Mouse (Mus musculus) embryonic facial prominence, embryonic 12.5 days (tissue): ENCODE data around the gene Cenpx. TPM values are rescaled to one million over a fixed set of nuclear protein-coding genes. Genes with fewer than 3 reads are reported as not detected.

Experiments
- ATAC-seq: fragments of 200-750 bp; cut with Nextera tagmentation; 2 replicates; pipeline ENCODE4 v1.8.0; 2017; ENCODE audit not compliant: insufficient number of reproducible peaks, insufficient read depth, low FRiP score, low TSS enrichment
- H3K27ac ChIP-seq: fragments of 300-500 bp; sonication (generic); 2 replicates; pipeline ENCODE4 v1.5.1; 2016; ENCODE audit warnings: mild to moderate bottlenecking
- H3K27me3 ChIP-seq: fragments of 300-500 bp; sonication (generic); 2 replicates; pipeline ENCODE4 v1.6.1; 2016; ENCODE audit warnings: mild to moderate bottlenecking, moderate library complexity
- H3K36me3 ChIP-seq: fragments of 300-500 bp; sonication (generic); 2 replicates; pipeline ENCODE4 v1.6.1; 2016; ENCODE audit warnings: mild to moderate bottlenecking
- H3K4me1 ChIP-seq: fragments of 300-500 bp; sonication (generic); 2 replicates; pipeline ENCODE4 v1.6.1; 2016
- H3K4me2 ChIP-seq: fragments of 300-500 bp; sonication (generic); replicated peaks from 2 replicates; pipeline ENCODE4 v1.6.1; 2016; ENCODE audit warnings: mild to moderate bottlenecking, moderate library complexity
- H3K4me3 ChIP-seq: fragments of 300-500 bp; sonication (generic); 2 replicates; pipeline ENCODE4 v1.5.1; 2016; ENCODE audit warnings: mild to moderate bottlenecking
- H3K9ac ChIP-seq: fragments of 300-500 bp; sonication (generic); 2 replicates; pipeline ENCODE4 v1.6.1; 2016; ENCODE audit warnings: mild to moderate bottlenecking, moderate library complexity
- H3K9me3 ChIP-seq: fragments of 300-500 bp; sonication (generic); 2 replicates; pipeline ENCODE4 v1.6.1; 2016; ENCODE audit warnings: mild to moderate bottlenecking, moderate library complexity
- WGBS: fragments of 180-500 bp; shearing (Covaris S2); methylation state at CpG from one replicate; pipeline ENCODE4 v1.1.7; 2016; 5-methylcytosine and 5-hydroxymethylcytosine counted together
- polyA plus RNA-seq: library from polyadenylated mRNA; unstranded; fragments of >200 nt; fragmentation: Nextera tagmentation; extraction: Ambion mirVana; gene quantifications from 2 replicates; pipeline ENCODE4 v1.2.1, GENCODE M21; 2016

Cenpx gene
- polyA plus RNA-seq, 1 experiment from 2014 or later = 131 TPM

DNA sequence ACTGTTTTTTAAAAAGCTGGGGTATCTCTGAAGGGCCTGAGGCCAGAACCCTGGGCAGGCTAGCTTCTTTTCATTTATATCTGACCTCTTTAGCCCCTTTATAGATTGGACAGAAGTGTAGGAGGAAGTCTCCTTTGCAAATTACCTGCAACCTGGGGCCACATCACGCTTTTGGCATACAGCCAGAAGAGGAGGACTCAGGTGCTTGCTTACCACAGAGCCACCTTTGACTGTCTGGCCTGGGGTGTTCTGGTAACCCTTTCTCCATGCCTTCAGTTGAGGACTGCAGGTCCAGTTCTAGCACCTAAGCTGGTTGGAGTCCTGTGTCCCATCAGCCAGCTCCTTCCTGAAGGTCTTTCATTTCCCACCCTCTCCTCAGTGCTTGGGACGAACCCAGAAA is 4.0 kb downstream of the Cenpx start:
- Histone ChIP-seq H3K4me3 (no peak overlapping the region), H3K27ac (no peak overlapping the region), H3K27me3 (no peaks in the 10 kb centered on the region), H3K9ac (no peak overlapping the region), H3K9me3 (no peaks in the 10 kb centered on the region), H3K36me3 (peaks cover 26% of the 10 kb centered on the region; the same call in 1 of the 2 replicates), H3K4me1 (peaks cover 51% of the 10 kb centered on the region), H3K4me2 (no peak overlapping the region)
- no peak for ATAC-seq
- WGBS = 75% methylated on average over 2 of the region's 2 CpGs

DNA sequence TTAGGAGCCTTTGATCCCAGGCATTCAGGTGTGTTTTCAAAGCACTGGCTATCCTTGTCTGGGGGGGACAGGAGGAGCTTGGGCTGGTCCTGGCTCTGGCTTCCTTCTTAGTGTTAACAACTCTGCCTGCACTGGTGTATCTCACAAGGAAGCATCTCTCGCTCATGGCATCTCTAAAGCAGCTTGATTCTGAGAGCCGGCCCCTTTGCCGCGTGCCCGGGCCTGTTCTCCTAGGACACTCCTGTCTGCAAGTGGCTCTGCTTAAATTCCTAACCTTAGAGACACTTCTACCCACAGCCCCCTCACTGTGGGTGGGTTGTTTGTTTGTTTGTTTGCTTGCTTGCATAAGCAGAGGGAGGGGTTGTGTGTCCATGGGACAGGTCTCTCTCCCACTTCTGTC is 5.6 kb downstream of the Cenpx start:
- H3K36me3 ChIP-seq = peaks cover 26% of the 10 kb centered on the region; the same call in 1 of the 2 replicates
- peak overlapping the region; percentile 87 for H3K27ac ChIP-seq
- no peak overlapping the region for H3K9ac ChIP-seq
- peaks cover 59% of the 10 kb centered on the region for H3K4me1 ChIP-seq
- 34% methylated on average over 5 of the region's 5 CpGs for WGBS
- H3K4me3 ChIP-seq = no peak overlapping the region
- no peak for ATAC-seq
- no peaks in the 10 kb centered on the region for H3K27me3 ChIP-seq
- H3K4me2 ChIP-seq = no peak overlapping the region
- H3K9me3 ChIP-seq = no peaks in the 10 kb centered on the region

DNA sequence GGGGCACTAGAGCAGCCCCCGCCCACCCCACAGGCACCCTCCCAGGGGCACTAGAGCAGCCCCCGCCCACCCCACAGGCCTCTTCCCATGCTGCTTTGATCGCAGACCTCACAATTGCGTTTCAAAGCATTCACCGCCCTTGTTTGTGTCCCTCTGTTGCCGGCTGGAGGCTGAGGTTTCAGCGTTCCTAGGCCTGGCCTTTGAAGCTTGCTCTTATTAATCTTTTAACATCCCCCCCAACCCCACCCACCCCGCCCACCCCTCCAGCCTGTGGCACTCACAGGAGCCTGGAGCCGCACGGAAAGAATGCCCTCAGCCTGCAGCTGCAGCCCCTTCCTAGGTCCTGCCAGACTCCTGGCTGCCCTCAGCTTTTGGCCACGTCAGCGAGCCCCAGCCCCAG is 6.3 kb downstream of the Cenpx start:
- peaks cover 52% of the 10 kb centered on the region for H3K4me1 ChIP-seq
- no peak overlapping the region for H3K4me3 ChIP-seq
- 5% methylated on average over 9 of the region's 12 CpGs for WGBS
- no peak overlapping the region; the same call in 1 of the 2 replicates for H3K9ac ChIP-seq
- no peaks in the 10 kb centered on the region for H3K9me3 ChIP-seq
- H3K4me2 ChIP-seq = peak overlapping the region; percentile 23
- no peaks in the 10 kb centered on the region for H3K27me3 ChIP-seq
- ATAC-seq = no peak
- H3K36me3 ChIP-seq = peaks cover 29% of the 10 kb centered on the region
- H3K27ac ChIP-seq = peak overlapping the region; percentile 87

DNA sequence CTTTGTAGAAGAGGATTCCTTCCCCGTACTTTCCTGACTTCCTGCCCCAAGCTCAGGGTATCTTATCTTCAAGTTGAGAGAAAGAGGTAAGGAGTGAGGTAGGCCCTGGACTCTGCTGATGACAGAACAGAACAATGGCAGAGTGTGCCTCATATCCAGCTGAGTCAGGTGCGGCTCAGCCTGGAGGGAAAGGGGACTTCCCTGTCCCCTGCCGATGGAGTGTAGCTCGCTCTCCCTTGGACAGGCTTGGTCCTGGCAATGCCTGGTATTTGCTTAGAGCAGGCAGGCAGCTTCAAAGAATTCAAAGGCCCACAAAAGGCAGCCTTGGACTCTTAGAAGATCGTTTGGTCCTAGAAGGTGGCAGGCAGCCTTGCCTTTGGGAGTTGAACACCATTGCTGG is 7.4 kb downstream of the Cenpx start:
- Histone ChIP-seq H3K9ac (no peak overlapping the region), H3K4me1 (peaks cover 48% of the 10 kb centered on the region), H3K9me3 (no peaks in the 10 kb centered on the region)

DNA sequence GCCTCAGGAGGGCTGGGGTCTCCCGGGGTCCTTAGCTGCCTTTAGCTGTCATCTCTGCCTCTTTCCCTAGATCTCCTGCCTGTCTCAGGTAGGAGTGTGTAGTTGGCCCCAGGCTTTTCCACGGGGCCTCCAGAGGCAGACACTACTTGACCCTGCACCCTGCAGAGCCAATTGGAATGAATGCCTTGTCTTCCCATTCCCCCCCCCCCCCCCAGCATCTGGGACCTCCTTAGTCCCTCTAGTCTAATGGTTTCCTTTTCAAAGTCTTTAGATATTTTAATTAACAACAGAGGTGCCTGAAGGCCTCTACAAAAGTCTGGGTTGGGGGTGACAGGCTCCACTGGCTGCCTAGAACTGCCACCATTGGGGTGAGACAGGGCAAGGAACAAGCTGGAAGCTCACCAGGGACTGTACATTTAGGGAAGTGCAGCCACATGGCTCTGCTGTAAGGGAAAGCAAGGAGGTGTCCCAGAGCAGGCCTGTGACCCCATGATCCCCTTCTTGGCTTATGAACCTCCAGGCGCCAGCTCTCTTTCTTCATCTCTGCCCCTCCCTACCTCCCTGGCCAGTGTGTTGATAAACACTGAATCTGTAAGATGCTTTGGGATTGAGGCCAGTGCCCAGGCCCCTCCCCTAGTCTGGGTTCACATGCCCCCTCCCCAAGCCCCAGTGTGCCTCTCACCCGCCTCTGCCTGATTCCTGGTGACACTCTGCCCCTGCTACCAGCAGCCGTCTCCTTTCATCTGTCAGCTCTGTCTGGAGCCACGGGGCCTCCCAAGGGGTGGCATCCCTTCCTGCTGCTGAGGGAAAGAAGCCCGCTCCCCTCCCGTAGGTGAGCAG is 8.8 kb downstream of the Cenpx start:
- peaks cover 29% of the 10 kb centered on the region for H3K36me3 ChIP-seq
- peak; percentile 48; the same call in 1 of the 2 replicates for ATAC-seq
- H3K9me3 ChIP-seq = no peaks in the 10 kb centered on the region
- 0 out of 2 replicates have a peak overlapping the region, but pooled peaks have one; percentile 0 for H3K4me2 ChIP-seq
- H3K27ac ChIP-seq = peak overlapping the region; percentile 70
- H3K9ac ChIP-seq = peak overlapping the region; percentile 31; the same call in 1 of the 2 replicates
- peaks cover 48% of the 10 kb centered on the region for H3K4me1 ChIP-seq
- no peaks in the 10 kb centered on the region for H3K27me3 ChIP-seq
- WGBS = 15% methylated on average over 8 of the region's 8 CpGs
- H3K4me3 ChIP-seq = no peak overlapping the region

More for the DNA sequence above, 7.4 kb downstream of the Cenpx start:
- Histone ChIP-seq H3K27me3 (no peaks in the 10 kb centered on the region), H3K4me2 (no peak overlapping the region), H3K27ac (peak overlapping the region; percentile 25; the same call in 1 of the 2 replicates), H3K36me3 (peaks cover 38% of the 10 kb centered on the region), H3K4me3 (no peak overlapping the region)
- no peak for ATAC-seq
- 69% methylated on average over 5 of the region's 5 CpGs for WGBS

DNA sequence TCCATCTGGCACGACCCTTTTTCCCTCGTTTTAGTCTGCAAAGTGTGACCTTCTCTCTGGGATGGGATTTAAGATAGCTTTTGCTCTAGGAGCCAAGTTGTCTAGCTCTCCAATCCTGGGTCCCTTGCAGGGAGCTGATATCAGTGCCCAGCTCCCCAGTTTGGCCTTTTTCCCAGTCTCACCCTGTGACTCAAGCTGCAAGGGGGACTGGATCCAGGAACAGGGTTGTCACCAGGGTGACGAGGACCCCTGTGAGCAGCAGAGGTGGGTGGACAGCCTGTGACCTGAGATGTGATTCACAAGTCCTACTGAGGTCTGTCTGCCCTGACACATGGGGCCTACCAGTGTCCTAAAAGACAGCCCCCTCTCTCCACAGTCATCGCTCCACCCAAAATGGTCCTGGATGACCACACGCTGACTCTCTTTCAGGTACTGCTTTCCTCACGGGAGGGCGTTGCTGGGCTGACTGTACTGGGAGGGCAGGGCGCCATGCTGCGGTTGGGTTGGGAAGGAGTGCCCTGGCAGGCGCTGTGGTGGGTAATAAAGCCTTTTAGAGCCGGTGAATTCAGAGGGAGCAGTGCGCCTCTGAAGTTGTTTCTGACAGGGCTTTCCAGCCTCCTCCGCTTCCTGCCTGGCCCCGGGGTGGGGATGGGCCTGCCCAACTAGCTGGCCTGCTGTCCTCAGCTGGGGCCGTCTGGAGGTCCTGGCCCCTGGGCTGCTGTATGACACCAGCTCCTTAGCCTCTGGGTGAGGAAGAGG is 9.7 kb downstream of the Cenpx start:
- H3K9me3 ChIP-seq = no peaks in the 10 kb centered on the region
- H3K27me3 ChIP-seq = no peaks in the 10 kb centered on the region
- H3K27ac ChIP-seq = peak overlapping the region; percentile 70
- 25% methylated on average over 15 of the region's 15 CpGs for WGBS
- no peak overlapping the region for H3K4me3 ChIP-seq
- H3K9ac ChIP-seq = peak overlapping the region; percentile 31; the same call in 1 of the 2 replicates
- H3K4me2 ChIP-seq = 0 out of 2 replicates have a peak overlapping the region, but pooled peaks have one; percentile 0
- H3K4me1 ChIP-seq = peaks cover 48% of the 10 kb centered on the region
- peaks cover 29% of the 10 kb centered on the region for H3K36me3 ChIP-seq
- no peak for ATAC-seq

DNA sequence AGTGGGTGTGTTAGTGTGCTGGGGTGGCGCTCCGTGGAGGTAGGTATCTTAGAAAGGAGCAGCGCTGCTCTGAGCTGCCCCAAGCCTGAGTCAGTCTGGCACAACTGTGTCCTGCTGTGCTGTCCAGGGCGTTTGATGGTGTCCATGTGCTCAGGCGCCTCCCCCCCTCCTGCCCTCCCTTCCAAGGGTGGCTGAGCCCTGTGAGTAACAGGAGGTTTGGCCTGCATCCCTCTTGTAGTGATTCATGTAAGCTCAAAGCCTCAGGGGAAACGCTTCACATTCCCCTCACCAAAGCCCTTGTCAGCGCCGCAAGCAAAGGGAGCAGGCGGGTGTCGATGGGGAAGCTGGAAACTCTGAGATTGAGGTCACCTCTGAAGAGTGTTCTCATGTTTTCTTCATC is 15.8 kb downstream of the Cenpx start:
- peaks cover 53% of the 10 kb centered on the region for H3K36me3 ChIP-seq

DNA sequence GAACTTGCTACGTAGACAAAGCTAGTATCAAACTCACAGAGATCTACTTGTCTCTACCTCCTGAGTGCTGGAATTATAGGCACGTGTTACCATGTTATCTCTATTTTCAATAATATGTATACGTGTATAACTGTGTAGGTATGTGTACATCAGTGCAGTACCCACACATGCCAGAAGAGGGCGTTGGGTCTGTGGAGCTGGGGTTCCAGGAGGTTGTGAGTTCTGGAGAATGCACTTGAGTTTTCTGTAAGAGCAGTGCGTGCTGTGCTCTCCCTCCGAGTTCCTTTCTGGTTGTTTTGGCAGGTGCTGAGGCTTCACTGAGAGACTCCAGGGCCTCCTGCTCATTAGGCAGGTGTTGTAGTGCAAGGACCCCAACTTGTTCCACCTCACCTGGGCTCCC is 17.0 kb downstream of the Cenpx start:
- Histone ChIP-seq H3K36me3 (peaks cover 46% of the 10 kb centered on the region), H3K4me1 (peaks cover 17% of the 10 kb centered on the region), H3K27ac (no peak overlapping the region)

More for the DNA sequence above, 15.8 kb downstream of the Cenpx start:
- 63% methylated on average over 10 of the region's 10 CpGs for WGBS
- no peak overlapping the region for H3K4me3 ChIP-seq
- no peaks in the 10 kb centered on the region for H3K27me3 ChIP-seq
- peaks cover 17% of the 10 kb centered on the region for H3K4me1 ChIP-seq
- no peak overlapping the region; the same call in 1 of the 2 replicates for H3K27ac ChIP-seq
- no peak overlapping the region for H3K4me2 ChIP-seq
- no peak for ATAC-seq
- peak overlapping the region; percentile 4; the same call in 1 of the 2 replicates for H3K9ac ChIP-seq
- no peaks in the 10 kb centered on the region for H3K9me3 ChIP-seq

DNA sequence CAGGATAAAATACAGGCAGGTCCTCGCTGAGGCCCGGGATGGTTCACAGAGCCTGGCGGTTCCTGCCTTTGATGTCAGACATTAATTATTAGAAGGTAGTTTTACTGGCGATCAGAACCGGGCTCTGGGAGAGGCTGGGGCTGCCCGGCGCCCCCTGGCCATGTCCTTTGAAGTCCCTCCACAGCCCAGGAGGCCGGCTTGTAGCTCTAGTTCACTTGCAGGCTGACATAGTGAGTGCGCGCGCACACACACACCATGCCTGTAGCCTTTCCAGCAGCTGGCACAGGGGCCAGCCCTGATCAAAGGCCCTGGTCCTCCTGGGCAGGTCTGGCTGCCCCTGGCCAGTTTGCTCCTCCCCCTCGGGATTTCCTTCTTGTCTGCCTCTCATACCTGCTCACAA is 17.9 kb downstream of the Cenpx start:
- H3K4me2 ChIP-seq = no peak overlapping the region
- WGBS = 35% methylated on average over 12 of the region's 12 CpGs
- peak overlapping the region; percentile 68 for H3K27ac ChIP-seq
- peaks cover 42% of the 10 kb centered on the region for H3K36me3 ChIP-seq
- no peaks in the 10 kb centered on the region for H3K9me3 ChIP-seq
- H3K4me1 ChIP-seq = peaks cover 17% of the 10 kb centered on the region
- no peak overlapping the region for H3K4me3 ChIP-seq
- no peak overlapping the region; the same call in 1 of the 2 replicates for H3K9ac ChIP-seq
- ATAC-seq = no peak
- H3K27me3 ChIP-seq = no peaks in the 10 kb centered on the region

More for the DNA sequence above, 17.0 kb downstream of the Cenpx start:
- Histone ChIP-seq H3K4me3 (no peak overlapping the region), H3K9ac (no peak overlapping the region), H3K9me3 (no peaks in the 10 kb centered on the region), H3K27me3 (no peaks in the 10 kb centered on the region), H3K4me2 (no peak overlapping the region)
- 95% methylated on average over 6 of the region's 6 CpGs for WGBS
- no peak for ATAC-seq

DNA sequence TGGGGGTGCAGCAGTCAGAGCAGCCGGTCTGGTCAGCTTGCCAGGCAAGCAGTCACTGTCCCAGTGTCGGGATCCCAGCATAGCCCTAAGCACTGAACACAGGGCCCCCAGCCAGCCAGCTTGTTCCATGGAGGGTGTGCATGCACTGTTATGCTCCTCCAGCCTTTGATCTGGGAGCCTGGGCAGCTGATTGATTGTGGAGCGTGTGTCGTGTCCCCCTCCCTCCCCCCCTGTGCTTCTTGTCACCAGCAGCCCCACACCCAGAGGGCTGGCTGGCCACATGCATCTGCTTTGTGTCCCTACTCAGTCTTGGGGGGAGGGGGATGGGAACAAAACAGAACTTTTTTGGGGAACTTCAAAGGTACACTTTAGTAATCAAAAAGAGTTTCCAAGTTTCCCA is 18.4 kb downstream of the Cenpx start:
- no peak overlapping the region for H3K4me2 ChIP-seq
- no peak overlapping the region for H3K9ac ChIP-seq
- 18% methylated on average over 4 of the region's 4 CpGs for WGBS

DNA sequence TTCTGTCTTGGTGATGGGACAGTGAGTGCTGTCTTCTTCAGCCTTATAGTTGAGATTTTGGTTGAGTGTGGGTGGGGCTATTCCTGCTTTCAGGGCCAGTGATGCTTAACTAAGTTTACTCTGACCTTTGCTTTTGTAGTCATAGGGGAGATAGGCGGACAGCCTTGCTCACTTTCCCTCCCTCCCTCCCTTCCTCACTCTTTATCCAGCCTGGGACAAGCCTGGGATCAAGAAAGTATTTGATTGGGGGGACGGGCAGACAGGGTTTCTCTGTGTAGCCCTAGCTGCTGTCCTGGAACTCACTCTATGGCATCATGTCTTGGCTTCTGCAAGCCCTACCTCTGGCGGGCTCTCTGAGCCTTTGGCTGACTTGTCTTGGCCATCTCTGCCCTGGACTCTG is 20.1 kb downstream of the Cenpx start:
- Histone ChIP-seq H3K27ac (no peak overlapping the region), H3K36me3 (peaks cover 51% of the 10 kb centered on the region), H3K4me3 (no peak overlapping the region), H3K27me3 (no peaks in the 10 kb centered on the region), H3K9ac (no peak overlapping the region), H3K9me3 (no peaks in the 10 kb centered on the region), H3K4me1 (peaks cover 17% of the 10 kb centered on the region), H3K4me2 (no peak overlapping the region)
- no peak for ATAC-seq
- 71% methylated on average over 3 of the region's 3 CpGs for WGBS

More for the DNA sequence above, 18.4 kb downstream of the Cenpx start:
- Histone ChIP-seq H3K4me1 (peaks cover 17% of the 10 kb centered on the region), H3K9me3 (no peaks in the 10 kb centered on the region), H3K4me3 (no peak overlapping the region), H3K36me3 (peaks cover 46% of the 10 kb centered on the region), H3K27ac (peak overlapping the region; percentile 68; the same call in 1 of the 2 replicates), H3K27me3 (no peaks in the 10 kb centered on the region)
- ATAC-seq = no peak
